Mouse (Mus musculus) kidney, adult 10 weeks (tissue): Measurements from ENCODE around the gene Mansc4. TPM values are rescaled to one million over a fixed set of nuclear protein-coding genes. Genes with fewer than 3 reads are reported as not detected.

ENCODE experiments used
- polyA plus RNA-seq: library from polyadenylated mRNA; stranded (reverse); fragments of 350-450 nt; fragmentation: Illumina TruSeq; extraction: RNeasy Lipid Tissue Mini Kit (QIAGEN cat#74804); gene quantifications from one replicate; pipeline ENCODE4 v1.2.3, GENCODE M21; 2014; ENCODE audit warnings: low read depth, low replicate concordance

Gene Mansc4
- 4.9 TPM for polyA plus RNA-seq

GRCm38 (mm10) chr6:147086594-147087225 lies at the start of gene Mansc4:
TSS of gene Mansc4 (minus strand) at chr6:147087032.

GRCm38 (mm10) chr6:147091136-147092120 lies 4.6 kb upstream of the Mansc4 start, which contains the start of gene Klhl42:
TSS of gene Klhl42 (plus strand) at chr6:147091379.

GRCm38 (mm10) chr6:147042291-147043290 lies 44.2 kb downstream of the Mansc4 start, which contains the start of gene Mrps35:
TSS of gene Mrps35 (plus strand) at chr6:147042764.

GRCm38 (mm10) chr6:147032303-147032925 lies 54.4 kb downstream of the Mansc4 start, which contains the start of gene Rep15:
TSS of gene Rep15 (plus strand) at chr6:147032584.

Other genes starting within 250 kb of the Mansc4 start
- gene Smco2, start 236.9 kb downstream of the Mansc4 start, polyA plus RNA-seq, result not detected
- gene Ppfibp1, start 198.5 kb downstream of the Mansc4 start, polyA plus RNA-seq, result 78.0 TPM
- not detected for gene 1700034J05Rik, start 132.6 kb downstream of the Mansc4 start, polyA plus RNA-seq
- gene Rep15, start 54.4 kb downstream of the Mansc4 start, polyA plus RNA-seq, result 1.5 TPM
- 38.2 TPM for gene Mrps35, start 44.3 kb downstream of the Mansc4 start, polyA plus RNA-seq
- gene Klhl42, start 4.3 kb upstream of the Mansc4 start, polyA plus RNA-seq, result 22.6 TPM
- 0.36 TPM for gene Pthlh, start 177.2 kb upstream of the Mansc4 start, polyA plus RNA-seq